Mouse (Mus musculus) urinary bladder, postnatal 4 days (tissue): ENCODE results near the gene Xpo1.
"Not testable (repeated sequence)": the region's sequence is repeated elsewhere in the genome, so short reads cannot be mapped to it uniquely, and the experiment has no call there.

ENCODE experiments used
- DNase-seq, 2 experiments: peaks; one replicate each; pipeline ENCODE4 v3.0.0; 2021 to 2022; ENCODE audit warnings: low spot score in 2 of 2

Xpo1 gene

GRCm38 (mm10) chr11:23255427-23256193, at the start of gene Xpo1:
Gene Xpo1, plus strand, starts transcription at chr11:23256041.
- DNase-seq: peak; percentile 100

- DNase-seq: no peak
Observed at GRCm38 (mm10) chr11:23209717-23210116, 46.1 kb upstream of the Xpo1 start.

GRCm38 (mm10) chr11:23210590-23211510, 45.0 kb upstream of the Xpo1 start:
- peak; percentile 21 to 61 for DNase-seq

- DNase-seq: no peak
Observed at GRCm38 (mm10) chr11:23217430-23217829, 38.4 kb upstream of the Xpo1 start.

GRCm38 (mm10) chr11:23236015-23236414, 19.8 kb upstream of the Xpo1 start:
- no peak for DNase-seq

- DNase-seq: no peak
Observed at GRCm38 (mm10) chr11:23253931-23254330, 1.9 kb upstream of the Xpo1 start.

GRCm38 (mm10) chr11:23254548-23254947, 1.3 kb upstream of the Xpo1 start:
- no peak for DNase-seq

- no peak for DNase-seq
Observed at GRCm38 (mm10) chr11:23255053-23255426, 801 bp upstream of the Xpo1 start.

GRCm38 (mm10) chr11:23256194-23256802, 457 bp downstream of the Xpo1 start:
- no peak for DNase-seq

GRCm38 (mm10) chr11:23256803-23257704, 1.2 kb downstream of the Xpo1 start:
- DNase-seq: peak; percentile 61 to 69

GRCm38 (mm10) chr11:23259073-23259472, 3.2 kb downstream of the Xpo1 start:
- DNase-seq: no peak

- no peak for DNase-seq
Observed at GRCm38 (mm10) chr11:23259481-23259880, 3.6 kb downstream of the Xpo1 start.

- DNase-seq: no peak
Observed at GRCm38 (mm10) chr11:23260186-23260585, 4.3 kb downstream of the Xpo1 start.

- no peak for DNase-seq
Observed at GRCm38 (mm10) chr11:23261490-23261889, 5.6 kb downstream of the Xpo1 start.

- no peak for DNase-seq
Observed at GRCm38 (mm10) chr11:23264949-23265348, 9.1 kb downstream of the Xpo1 start.

- no peak for DNase-seq
Observed at GRCm38 (mm10) chr11:23271770-23272724, 16.2 kb downstream of the Xpo1 start.

- DNase-seq: no peak
Observed at GRCm38 (mm10) chr11:23275780-23276179, 19.9 kb downstream of the Xpo1 start.

GRCm38 (mm10) chr11:23284469-23284868, 28.6 kb downstream of the Xpo1 start:
- DNase-seq: no peak

- not testable (repeated sequence) for DNase-seq
Observed at GRCm38 (mm10) chr11:23288866-23289265, 33.0 kb downstream of the Xpo1 start.

- DNase-seq: no peak
Observed at GRCm38 (mm10) chr11:23297379-23297778, 41.5 kb downstream of the Xpo1 start.
